Mouse (Mus musculus): ENCODE results near the gene Ppp1r13l.

- no peak for TF ChIP-seq CTCF (conservative IDR thresholded peaks at IDR 0.05; ENCODE audit: low read length)
- no peak for TF ChIP-seq POU5F1 (IDR thresholded peaks at IDR 0.05; ENCODE audit: borderline replicate concordance, low read length)
Observed at GRCm38 (mm10) chr7:19326359-19326758, 33.2 kb upstream of the Ppp1r13l start.

Data from E14TG2a.4 (cell line).